Comparison of ENCODE assay signal across 45 mouse cellular contexts in the genomic region with DNA sequence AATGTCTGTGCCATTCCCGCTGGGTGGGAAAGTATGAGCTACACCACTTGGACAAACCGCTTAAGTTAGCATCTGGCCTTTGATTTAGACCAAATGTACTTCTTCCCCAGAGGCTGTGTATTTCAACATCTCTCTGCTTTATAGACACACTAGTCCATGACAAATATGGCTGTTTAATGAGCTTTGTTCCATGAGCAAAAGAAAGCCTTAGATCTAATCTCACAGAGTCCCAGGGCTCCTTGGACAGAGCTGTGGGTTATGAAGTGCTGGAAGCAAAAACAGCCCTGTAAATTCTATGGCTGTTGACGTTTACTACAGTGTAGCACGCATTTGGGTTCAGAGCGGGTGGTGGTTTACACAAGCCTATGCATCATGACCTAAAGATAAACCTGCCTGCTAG. TPM values are rescaled to one million over a fixed set of nuclear protein-coding genes. Genes with fewer than 3 reads are reported as not detected.
"Had no signal": no experiment of that assay in that cellular context is flagged by ENCODE, and none has a peak within 500 bp of the region (broad histone marks: within the 10 kb centered on the region; RNA-seq: fewer than 3 reads in every experiment).

No protein-coding gene starts in this region.

- DNase-seq: heart, postnatal 10 days; heart, postnatal 14 days; heart, postnatal 36 days; kidney, adult 11 months; kidney, adult 18-20 months; kidney, adult 9 months; kidney, postnatal 10 days; kidney, postnatal 14 days; kidney, postnatal 25 days; kidney, postnatal 36 days; kidney, postnatal 4 days; layer of hippocampus, adult 9-11 months; layer of hippocampus, postnatal 36 days had no signal

- H3K27ac ChIP-seq: heart, embryonic 13.5 days; heart, embryonic 15.5 days; hindbrain, embryonic 10.5 days; hindbrain, embryonic 12.5 days; hindbrain, embryonic 13.5 days; hindbrain, embryonic 14.5 days; hindbrain, embryonic 15.5 days; hindbrain, postnatal 0 days; intestine, embryonic 15.5 days; kidney, embryonic 15.5 days; kidney, postnatal 0 days; layer of hippocampus, adult 2 months; left cerebral cortex, adult 2 months had no signal

- H3K4me3 ChIP-seq: heart, embryonic 12.5 days; heart, embryonic 13.5 days; heart, embryonic 15.5 days; hindbrain, embryonic 10.5 days; hindbrain, embryonic 12.5 days; hindbrain, embryonic 13.5 days; hindbrain, embryonic 15.5 days; intestine, embryonic 15.5 days; kidney, embryonic 15.5 days; layer of hippocampus, adult 2 months; left cerebral cortex, adult 2 months had no signal

- H3K27me3 ChIP-seq: heart, embryonic 12.5 days; heart, embryonic 13.5 days; heart, embryonic 15.5 days; hindbrain, embryonic 12.5 days; hindbrain, embryonic 13.5 days; hindbrain, embryonic 15.5 days; intestine, embryonic 15.5 days; kidney, embryonic 15.5 days had no signal

- H3K4me1 ChIP-seq: heart, embryonic 12.5 days; heart, embryonic 13.5 days; heart, embryonic 15.5 days; hindbrain, embryonic 10.5 days; hindbrain, embryonic 12.5 days; hindbrain, embryonic 13.5 days; hindbrain, embryonic 15.5 days; intestine, embryonic 15.5 days; kidney, embryonic 15.5 days had no signal

- H3K9me3 ChIP-seq: heart, embryonic 12.5 days; heart, embryonic 13.5 days; heart, embryonic 15.5 days; hindbrain, embryonic 10.5 days; hindbrain, embryonic 12.5 days; hindbrain, embryonic 13.5 days; hindbrain, embryonic 15.5 days; intestine, embryonic 15.5 days; kidney, embryonic 15.5 days had no signal

RNA-seq across cellular contexts. Expression of a gene that starts 27.4 kb away (rescaled TPM):
- total RNA-seq: heart, postnatal 10 days; heart, postnatal 14 days; heart, postnatal 25 days; heart, postnatal 36 days; hematopoietic stem cell, adult 5-6 weeks; hindbrain, postnatal 0 days; layer of hippocampus, adult 18-20 months; layer of hippocampus, adult 2 months; layer of hippocampus, adult 8-10 months; layer of hippocampus, postnatal 10 days; layer of hippocampus, postnatal 14 days; layer of hippocampus, postnatal 25 days; layer of hippocampus, postnatal 36 days; left cerebral cortex, adult 18-20 months; left cerebral cortex, adult 2 months; left cerebral cortex, adult 8-10 months had no signal
- polyA plus RNA-seq: hindbrain, embryonic 10.5 days; hindbrain, embryonic 11.5 days; hindbrain, embryonic 12.5 days; hindbrain, embryonic 13.5 days; hindbrain, embryonic 14.5 days; hindbrain, embryonic 16.5 days; hindbrain, postnatal 0 days; inflammation-experienced regulatory T-cells, adult 6 months; intestine, embryonic 14.5 days; intestine, embryonic 15.5 days; intestine, embryonic 16.5 days; intestine, postnatal 0 days; kidney, embryonic 14.5 days; kidney, embryonic 15.5 days; kidney, embryonic 16.5 days; kidney, postnatal 0 days; large intestine, adult 2 months had no signal
